Mouse (Mus musculus) lung, embryonic 15.5 days (tissue): ENCODE measurements around the gene Rnf17. TPM values are rescaled to one million over a fixed set of nuclear protein-coding genes. Genes with fewer than 3 reads are reported as not detected.

Experiments
- ATAC-seq: fragments of 200-750 bp; cut with Nextera tagmentation; 2 replicates; pipeline ENCODE4 v1.8.0; 2017; ENCODE audit warnings: moderate number of reproducible peaks, borderline replicate concordance; ENCODE audit not compliant: low FRiP score, low TSS enrichment; ENCODE audit errors: extremely low read depth
- H3K27ac ChIP-seq: fragments of 300-500 bp; sonication (generic); 2 replicates; pipeline ENCODE4 v1.5.1; 2015; ENCODE audit warnings: moderate library complexity, mild to moderate bottlenecking, inconsistent platforms
- H3K27me3 ChIP-seq: fragments of 300-500 bp; sonication (generic); 2 replicates; pipeline ENCODE4 v1.6.1; 2015; ENCODE audit warnings: inconsistent platforms
- H3K36me3 ChIP-seq: fragments of 300-500 bp; sonication (generic); 2 replicates; pipeline ENCODE4 v1.6.1; 2015; ENCODE audit warnings: inconsistent platforms
- H3K4me1 ChIP-seq: fragments of 300-500 bp; sonication (generic); 2 replicates; pipeline ENCODE4 v1.6.1; 2015; ENCODE audit warnings: inconsistent platforms
- H3K4me2 ChIP-seq: fragments of 300-500 bp; sonication (generic); 2 replicates; pipeline ENCODE4 v1.6.1; 2015; ENCODE audit warnings: inconsistent platforms, mild to moderate bottlenecking, moderate library complexity
- H3K4me3 ChIP-seq: fragments of 300-500 bp; sonication (generic); 2 replicates; pipeline ENCODE4 v1.5.1; 2015; ENCODE audit warnings: mild to moderate bottlenecking, inconsistent platforms
- H3K9ac ChIP-seq: fragments of 300-500 bp; sonication (generic); 2 replicates; pipeline ENCODE4 v1.6.1; 2015; ENCODE audit warnings: inconsistent platforms
- H3K9me3 ChIP-seq: fragments of 300-500 bp; sonication (generic); 2 replicates; pipeline ENCODE4 v1.6.1; 2016; ENCODE audit warnings: inconsistent platforms
- WGBS: fragments of 180-500 bp; shearing (Covaris S2); methylation state at CpG from one replicate; pipeline ENCODE4 v1.1.7; 2015; 5-methylcytosine and 5-hydroxymethylcytosine counted together
- polyA plus RNA-seq: library from polyadenylated mRNA; unstranded; fragments of >200 nt; fragmentation: Nextera tagmentation; extraction: Ambion mirVana; gene quantifications from 2 replicates; pipeline ENCODE4 v1.2.1, GENCODE M21; 2015

The Rnf17 gene
- polyA plus RNA-seq = 1.1 and 1.9 TPM in 2 replicates

- WGBS = 63% methylated on average over 34 of the region's 34 CpGs
- H3K4me3 ChIP-seq = peak within 1 kb of the TSS; percentile 13; the same call in 1 of the 2 replicates
Observed at GRCm38 (mm10) chr14:56402311-56403071, at the start of gene Rnf17. Rnf17 (plus strand) TSS chr14:56402581.

GRCm38 (mm10) chr14:56354803-56355202 is 47.6 kb upstream of the Rnf17 start:
- 30% methylated on average over 3 of the region's 3 CpGs for WGBS
- H3K27ac ChIP-seq = peak overlapping the region; percentile 54

More at GRCm38 (mm10) chr14:56402311-56403071, at the start of gene Rnf17:
- H3K4me1 ChIP-seq = no peaks in the 10 kb centered on the region
- H3K36me3 ChIP-seq = no peaks in the 10 kb centered on the region
- H3K9me3 ChIP-seq = no peaks in the 10 kb centered on the region
- H3K27ac ChIP-seq = no peak within 1 kb of the TSS
- ATAC-seq = no peak; the same call in 1 of the 2 replicates
- no peaks in the 10 kb centered on the region for H3K27me3 ChIP-seq
- H3K9ac ChIP-seq = no peak within 1 kb of the TSS
- H3K4me2 ChIP-seq = peak within 1 kb of the TSS; percentile 35

GRCm38 (mm10) chr14:56355396-56355795 is 47.0 kb upstream of the Rnf17 start:
- peak; percentile 69; the same call in 1 of the 2 replicates for ATAC-seq
- no peak overlapping the region for H3K4me3 ChIP-seq
- no peak overlapping the region for H3K9ac ChIP-seq
- no peaks in the 10 kb centered on the region for H3K36me3 ChIP-seq
- H3K9me3 ChIP-seq = no peaks in the 10 kb centered on the region
- H3K27ac ChIP-seq = peak overlapping the region; percentile 54
- H3K4me2 ChIP-seq = no peak overlapping the region
- H3K4me1 ChIP-seq = peaks cover 22% of the 10 kb centered on the region; the same call in 1 of the 2 replicates
- WGBS = 27% methylated on average over 8 of the region's 8 CpGs
- H3K27me3 ChIP-seq = no peaks in the 10 kb centered on the region

More at GRCm38 (mm10) chr14:56354803-56355202, 47.6 kb upstream of the Rnf17 start:
- no peak overlapping the region for H3K4me2 ChIP-seq
- no peaks in the 10 kb centered on the region for H3K36me3 ChIP-seq
- peaks cover 22% of the 10 kb centered on the region; the same call in 1 of the 2 replicates for H3K4me1 ChIP-seq
- no peaks in the 10 kb centered on the region for H3K9me3 ChIP-seq
- 0 out of 2 replicates have a peak, but pooled peaks have one; percentile 39 for ATAC-seq
- no peaks in the 10 kb centered on the region for H3K27me3 ChIP-seq
- no peak overlapping the region for H3K9ac ChIP-seq
- no peak overlapping the region for H3K4me3 ChIP-seq

GRCm38 (mm10) chr14:56356196-56356595 is 46.2 kb upstream of the Rnf17 start:
- no peaks in the 10 kb centered on the region for H3K9me3 ChIP-seq
- 86% methylated on average over 6 of the region's 6 CpGs for WGBS
- H3K27me3 ChIP-seq = no peaks in the 10 kb centered on the region
- no peak for ATAC-seq
- H3K36me3 ChIP-seq = no peaks in the 10 kb centered on the region
- H3K4me3 ChIP-seq = no peak overlapping the region
- H3K4me1 ChIP-seq = peaks cover 22% of the 10 kb centered on the region; the same call in 1 of the 2 replicates
- H3K27ac ChIP-seq = peak overlapping the region; percentile 5; the same call in 1 of the 2 replicates
- no peak overlapping the region for H3K4me2 ChIP-seq
- no peak overlapping the region for H3K9ac ChIP-seq

- Histone ChIP-seq H3K27me3 (peaks cover 5% of the 10 kb centered on the region; the same call in 1 of the 2 replicates), H3K27ac (peak overlapping the region; percentile 55), H3K36me3 (no peaks in the 10 kb centered on the region), H3K4me3 (no peak overlapping the region), H3K4me2 (no peak overlapping the region), H3K9ac (no peak overlapping the region), H3K4me1 (peaks cover 24% of the 10 kb centered on the region; the same call in 1 of the 2 replicates), H3K9me3 (no peaks in the 10 kb centered on the region)
- ATAC-seq = peak; percentile 57; the same call in 1 of the 2 replicates
- WGBS = 39% methylated on average over 7 of the region's 7 CpGs
Observed at GRCm38 (mm10) chr14:56358422-56358821, 44.0 kb upstream of the Rnf17 start.

- no peaks in the 10 kb centered on the region for H3K9me3 ChIP-seq
- no peak overlapping the region for H3K4me3 ChIP-seq
- WGBS = 45% methylated on average over 6 of the region's 6 CpGs
- H3K4me1 ChIP-seq = peaks cover 22% of the 10 kb centered on the region
- peak overlapping the region; percentile 60 for H3K27ac ChIP-seq
- H3K9ac ChIP-seq = no peak overlapping the region
- peaks cover 10% of the 10 kb centered on the region; the same call in 1 of the 2 replicates for H3K27me3 ChIP-seq
- no peak overlapping the region for H3K4me2 ChIP-seq
- H3K36me3 ChIP-seq = no peaks in the 10 kb centered on the region
- ATAC-seq = no peak
Observed at GRCm38 (mm10) chr14:56359131-56359530, 43.2 kb upstream of the Rnf17 start.

- H3K9me3 ChIP-seq = no peaks in the 10 kb centered on the region
- peak within 1 kb of the TSS; percentile 41; the same call in 1 of the 2 replicates for H3K27ac ChIP-seq
- H3K4me1 ChIP-seq = peaks cover 32% of the 10 kb centered on the region
- peak within 1 kb of the TSS; percentile 91 for H3K4me2 ChIP-seq
- no peaks in the 10 kb centered on the region for H3K36me3 ChIP-seq
- peaks cover 29% of the 10 kb centered on the region for H3K27me3 ChIP-seq
- peak within 1 kb of the TSS; percentile 40 for H3K9ac ChIP-seq
- ATAC-seq = peak; percentile 19; the same call in 1 of the 2 replicates
- WGBS = under 1% methylated on average over 48 of the region's 48 CpGs
- peak within 1 kb of the TSS; percentile 52 for H3K4me3 ChIP-seq
Observed at GRCm38 (mm10) chr14:56364711-56365237, 37.6 kb upstream of the Rnf17 start, which contains the start of gene Atp12a. Atp12a (plus strand) TSS chr14:56365068.

GRCm38 (mm10) chr14:56365292-56365691 is 37.1 kb upstream of the Rnf17 start:
- no peaks in the 10 kb centered on the region for H3K36me3 ChIP-seq
- H3K4me2 ChIP-seq = peak overlapping the region; percentile 91
- no peaks in the 10 kb centered on the region for H3K9me3 ChIP-seq
- H3K27ac ChIP-seq = peak overlapping the region; percentile 41; the same call in 1 of the 2 replicates
- 19% methylated on average over 8 of the region's 8 CpGs for WGBS
- H3K27me3 ChIP-seq = peaks cover 29% of the 10 kb centered on the region
- H3K9ac ChIP-seq = 0 out of 2 replicates have a peak overlapping the region, but pooled peaks have one; percentile 40
- no peak; the same call in 1 of the 2 replicates for ATAC-seq
- H3K4me3 ChIP-seq = peak overlapping the region; percentile 52
- peaks cover 32% of the 10 kb centered on the region for H3K4me1 ChIP-seq

GRCm38 (mm10) chr14:56366712-56367111 is 35.7 kb upstream of the Rnf17 start:
- peak overlapping the region; percentile 30; the same call in 1 of the 2 replicates for H3K4me2 ChIP-seq
- H3K9me3 ChIP-seq = no peaks in the 10 kb centered on the region
- peak overlapping the region; percentile 25; the same call in 1 of the 2 replicates for H3K27ac ChIP-seq
- H3K36me3 ChIP-seq = no peaks in the 10 kb centered on the region
- H3K4me1 ChIP-seq = peaks cover 32% of the 10 kb centered on the region
- peak; percentile 72 for ATAC-seq
- no peak overlapping the region for H3K9ac ChIP-seq
- H3K27me3 ChIP-seq = peaks cover 29% of the 10 kb centered on the region
- no peak overlapping the region for H3K4me3 ChIP-seq
- 10% methylated on average over 15 of the region's 15 CpGs for WGBS

GRCm38 (mm10) chr14:56368834-56369233 is 33.5 kb upstream of the Rnf17 start:
- no peak overlapping the region for H3K4me2 ChIP-seq
- ATAC-seq = no peak
- no peaks in the 10 kb centered on the region for H3K9me3 ChIP-seq
- WGBS = 35% methylated on average over 3 of the region's 3 CpGs
- H3K4me1 ChIP-seq = peaks cover 29% of the 10 kb centered on the region
- no peaks in the 10 kb centered on the region for H3K36me3 ChIP-seq
- H3K27ac ChIP-seq = no peak overlapping the region
- H3K4me3 ChIP-seq = no peak overlapping the region
- no peak overlapping the region for H3K9ac ChIP-seq
- peaks cover 22% of the 10 kb centered on the region for H3K27me3 ChIP-seq

GRCm38 (mm10) chr14:56375731-56376130 is 26.6 kb upstream of the Rnf17 start:
- WGBS = 2% methylated on average over 6 of the region's 6 CpGs
- Histone ChIP-seq H3K4me2 (no peak overlapping the region), H3K9ac (no peak overlapping the region), H3K27me3 (no peaks in the 10 kb centered on the region), H3K4me1 (peaks cover 16% of the 10 kb centered on the region), H3K4me3 (no peak overlapping the region), H3K36me3 (no peaks in the 10 kb centered on the region), H3K27ac (no peak overlapping the region), H3K9me3 (no peaks in the 10 kb centered on the region)
- ATAC-seq = peak; percentile 60; the same call in 1 of the 2 replicates
